Mouse (Mus musculus) layer of hippocampus, adult 9-10 months (tissue): ENCODE measurements around the gene Tmem239.

Experiments
- DNase-seq: peaks from one replicate; pipeline ENCODE4 v3.0.0; 2022; ENCODE audit warnings: low spot score

The Tmem239 gene

DNA sequence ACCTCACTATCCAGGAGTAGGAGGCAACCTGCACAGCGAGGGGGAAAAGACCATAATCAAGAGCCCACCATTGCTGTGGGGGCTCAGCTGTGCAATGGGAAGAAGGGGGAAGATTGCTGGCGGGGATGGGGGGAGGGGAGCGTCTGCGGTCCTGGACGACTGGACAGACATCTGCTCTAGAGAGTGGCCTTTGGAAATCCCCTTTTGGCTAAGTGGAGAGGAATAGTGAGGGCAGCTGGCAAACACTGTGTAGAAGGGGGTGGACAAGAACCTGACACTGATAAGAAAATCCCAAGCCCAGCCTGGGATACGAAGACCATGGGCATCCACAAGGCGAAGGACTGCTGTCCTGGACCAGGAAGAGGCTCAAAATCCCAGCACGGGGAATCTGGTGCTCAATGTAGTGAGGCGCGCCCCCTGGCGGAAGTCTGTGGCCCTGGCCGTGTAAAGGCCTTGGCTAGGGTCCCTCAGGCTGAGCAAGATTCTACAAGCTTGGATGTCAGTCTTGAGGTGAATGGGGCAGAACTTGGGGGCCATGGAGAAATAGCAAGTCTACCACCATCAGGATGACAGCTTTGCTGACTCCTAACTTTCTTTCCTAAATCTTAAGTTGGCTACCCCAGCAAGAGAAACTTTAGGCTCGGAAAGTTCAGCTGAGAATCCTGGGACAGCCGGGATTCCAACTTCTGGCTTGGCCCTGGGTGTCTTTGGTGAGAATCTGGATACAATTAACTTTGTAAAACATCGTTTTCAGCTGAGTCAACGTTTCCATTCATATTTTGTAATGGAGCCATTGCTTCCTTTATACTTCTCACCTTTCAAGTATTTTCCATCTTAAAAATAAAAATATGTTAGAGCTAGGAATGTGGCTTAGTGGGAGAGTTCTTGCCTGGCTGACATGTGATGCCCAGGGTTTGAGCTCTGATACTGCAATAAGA lies 5.5 kb downstream of the Tmem239 start:
- peak; percentile 77 for DNase-seq

DNA sequence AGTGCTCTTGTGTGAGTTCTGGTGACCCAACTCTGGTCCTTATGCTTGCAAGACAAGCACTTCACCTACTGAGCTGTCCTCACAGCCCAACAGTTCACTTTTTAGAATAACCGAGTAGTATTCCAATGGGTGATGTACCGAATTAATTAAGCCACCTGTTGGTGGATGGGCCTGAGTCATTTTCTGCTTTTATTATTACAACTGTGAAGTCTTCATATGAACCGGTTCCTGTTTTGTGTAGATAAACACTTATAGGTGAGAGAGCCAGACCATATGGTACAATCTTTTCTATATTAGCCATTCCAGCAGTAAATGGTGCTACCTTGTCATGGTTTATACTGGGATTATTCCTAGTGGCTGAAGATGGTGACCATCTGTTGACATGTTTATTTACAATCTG lies 6.5 kb downstream of the Tmem239 start:
- DNase-seq, result no peak

GRCm38 (mm10) chr2:130414094-130414856 lies 8.0 kb downstream of the Tmem239 start:
- DNase-seq, result no peak

GRCm38 (mm10) chr2:130421781-130422620 lies 15.7 kb downstream of the Tmem239 start:
- DNase-seq, result no peak

DNA sequence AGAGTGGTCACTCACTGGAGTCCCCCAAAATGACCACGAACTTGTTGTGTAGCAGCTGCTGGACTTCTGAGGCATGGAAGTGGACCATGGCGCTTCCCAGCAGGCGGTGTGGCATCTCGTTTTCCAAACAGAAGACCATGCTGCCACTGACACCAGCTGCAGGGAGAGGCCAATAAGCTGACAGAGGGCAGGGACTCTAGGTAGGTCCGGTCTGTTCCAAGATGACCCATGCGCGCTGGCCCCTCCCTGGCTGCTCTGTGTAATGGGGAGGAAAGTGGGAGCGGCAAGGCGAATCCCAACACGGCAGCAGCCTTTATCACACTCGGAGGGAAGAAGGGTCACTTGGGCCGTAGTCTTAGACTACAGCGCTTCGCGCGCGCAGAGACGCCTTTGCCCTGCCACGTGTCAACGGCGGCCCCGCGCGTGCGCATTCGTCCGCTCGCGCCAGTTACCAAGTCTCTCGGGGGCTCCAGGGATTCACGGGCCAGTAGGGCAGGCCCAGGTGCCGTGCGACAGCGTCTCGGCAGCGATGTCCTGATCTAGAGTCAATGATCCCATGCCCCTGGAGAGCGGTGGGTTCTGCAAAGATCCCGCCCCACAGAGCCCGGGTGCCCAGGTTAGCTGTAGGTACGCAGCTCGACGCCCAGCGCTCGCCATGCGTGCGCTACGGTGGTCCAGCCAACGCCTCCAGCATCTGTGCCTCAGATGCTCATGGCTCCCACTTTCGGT lies 17.3 kb downstream of the Tmem239 start:
- peak; percentile 67 for DNase-seq

DNA sequence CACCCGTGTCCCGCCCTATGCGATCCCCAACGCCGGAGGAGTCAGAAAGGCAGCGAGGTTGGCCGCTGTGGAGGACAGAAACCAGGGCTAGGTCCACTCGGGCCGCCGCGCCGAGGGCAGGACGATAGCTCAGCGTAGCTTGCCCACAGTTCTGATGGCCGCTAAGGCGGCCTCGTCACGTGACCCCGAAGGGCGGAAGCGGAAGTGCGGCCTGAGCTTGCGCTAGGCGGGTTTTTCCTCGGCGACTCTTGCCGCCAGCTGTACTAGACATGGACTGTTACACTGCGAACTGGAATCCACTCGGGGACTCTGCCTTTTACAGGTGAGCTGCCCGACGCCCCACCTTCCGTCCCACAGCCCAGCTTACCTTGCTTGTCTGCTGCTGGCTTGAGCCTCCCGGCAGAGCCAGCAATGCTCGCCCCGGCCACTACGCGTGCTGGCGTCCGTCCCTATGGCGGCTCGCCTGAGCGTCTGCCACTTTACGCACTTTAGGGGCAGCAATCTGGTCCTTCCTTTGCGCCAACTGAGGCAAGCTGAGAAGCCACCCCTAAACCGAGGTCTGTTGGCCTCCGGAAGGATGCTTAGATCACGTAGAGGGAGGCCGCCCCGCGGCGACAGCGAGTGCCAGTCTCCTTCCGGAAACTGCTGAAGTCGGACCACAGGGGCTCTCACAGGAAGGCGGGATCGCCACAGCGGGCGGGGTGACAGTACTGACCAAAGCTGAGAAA lies 18.0 kb downstream of the Tmem239 start, which contains the start of the genes Vps16 and Pced1a:
Vps16 (plus strand) TSS at position 214 of the 728 bp plus-strand sequence.
Pced1a (minus strand) TSS at position 576 of the 728 bp plus-strand sequence.
- DNase-seq, result peak; percentile 80

DNA sequence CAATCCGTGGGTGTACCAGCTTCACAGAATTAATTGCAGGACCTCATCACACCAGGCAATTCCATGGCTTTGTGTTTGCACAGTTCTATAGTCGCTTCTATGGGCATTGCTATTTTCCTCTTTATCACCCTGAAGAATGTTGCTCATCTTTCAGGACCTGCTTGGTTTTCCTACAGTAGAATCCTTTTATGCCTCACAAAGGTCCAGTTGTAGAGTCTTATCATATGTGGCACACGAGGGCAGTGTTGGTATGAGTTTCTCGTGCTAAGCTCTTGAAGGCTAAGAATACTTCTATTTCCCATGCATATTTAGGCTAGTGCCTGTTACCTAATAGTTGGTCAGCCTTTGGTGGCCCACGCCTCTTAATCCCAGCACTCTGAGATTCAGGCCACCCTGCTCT lies 18.8 kb downstream of the Tmem239 start:
- no peak for DNase-seq

DNA sequence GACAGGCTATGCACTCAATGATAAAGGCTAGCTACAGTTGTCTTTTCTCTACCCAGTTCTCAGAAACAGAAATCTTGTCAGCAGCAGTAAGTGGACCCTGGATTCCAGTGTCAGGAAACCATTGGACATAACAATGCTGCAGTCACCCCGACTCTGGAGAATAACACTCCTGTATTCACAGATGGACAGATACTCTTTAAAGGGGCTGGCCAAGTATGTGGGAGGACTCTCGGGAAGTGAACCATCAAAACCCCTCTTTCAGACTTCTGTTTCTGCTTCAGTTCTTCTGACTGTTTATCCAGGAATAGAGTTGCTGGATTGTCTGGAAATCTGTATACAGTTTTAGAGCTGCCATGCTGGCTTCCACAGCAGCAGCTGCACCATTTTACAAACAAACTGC lies 23.6 kb downstream of the Tmem239 start:
- DNase-seq, result no peak

- no peak for DNase-seq
Measured at GRCm38 (mm10) chr2:130430484-130430883, 24.2 kb downstream of the Tmem239 start.

DNA sequence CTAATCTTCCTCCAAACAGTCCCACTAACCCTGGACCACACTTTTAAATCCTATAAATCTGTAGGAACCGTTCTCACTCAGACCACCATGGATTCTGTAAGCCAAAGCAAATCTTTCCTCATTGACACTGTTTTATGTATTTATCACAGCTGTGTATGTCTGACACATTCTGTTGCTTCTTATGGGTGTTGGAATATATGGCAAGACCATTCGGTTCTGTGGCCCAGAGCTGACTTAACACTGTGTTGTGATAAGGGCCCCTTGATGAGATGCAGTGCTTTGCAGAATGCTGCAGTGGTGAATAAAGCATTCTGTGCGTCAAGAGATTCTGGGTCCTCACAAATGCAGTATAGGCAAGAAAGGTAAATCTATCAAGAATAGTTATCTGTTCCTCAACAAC lies 25.9 kb downstream of the Tmem239 start:
- DNase-seq, result no peak

DNA sequence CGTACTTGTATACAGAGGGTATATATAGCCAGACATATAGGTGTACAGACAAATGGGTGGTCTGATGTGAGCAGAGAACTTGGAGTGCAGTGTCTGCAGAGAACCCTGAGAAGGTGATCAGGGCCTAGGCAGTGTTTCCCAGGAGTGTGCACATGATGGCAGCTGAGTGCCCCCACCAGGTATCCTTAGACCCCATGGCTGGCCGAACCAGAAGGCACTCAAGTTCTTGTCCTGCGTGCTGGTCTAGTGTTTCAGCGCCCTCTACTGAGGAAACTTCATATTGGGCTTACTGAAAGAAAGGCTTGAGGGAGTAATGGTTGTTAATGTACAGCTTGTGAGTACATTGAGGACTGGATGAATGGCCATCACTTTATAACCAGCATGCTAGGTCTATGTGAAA lies 26.9 kb downstream of the Tmem239 start:
- peak; percentile 67 for DNase-seq

- no peak for DNase-seq
Measured at GRCm38 (mm10) chr2:130436769-130437168, 30.5 kb downstream of the Tmem239 start.

GRCm38 (mm10) chr2:130438861-130439260 lies 32.6 kb downstream of the Tmem239 start:
- DNase-seq, result no peak

DNA sequence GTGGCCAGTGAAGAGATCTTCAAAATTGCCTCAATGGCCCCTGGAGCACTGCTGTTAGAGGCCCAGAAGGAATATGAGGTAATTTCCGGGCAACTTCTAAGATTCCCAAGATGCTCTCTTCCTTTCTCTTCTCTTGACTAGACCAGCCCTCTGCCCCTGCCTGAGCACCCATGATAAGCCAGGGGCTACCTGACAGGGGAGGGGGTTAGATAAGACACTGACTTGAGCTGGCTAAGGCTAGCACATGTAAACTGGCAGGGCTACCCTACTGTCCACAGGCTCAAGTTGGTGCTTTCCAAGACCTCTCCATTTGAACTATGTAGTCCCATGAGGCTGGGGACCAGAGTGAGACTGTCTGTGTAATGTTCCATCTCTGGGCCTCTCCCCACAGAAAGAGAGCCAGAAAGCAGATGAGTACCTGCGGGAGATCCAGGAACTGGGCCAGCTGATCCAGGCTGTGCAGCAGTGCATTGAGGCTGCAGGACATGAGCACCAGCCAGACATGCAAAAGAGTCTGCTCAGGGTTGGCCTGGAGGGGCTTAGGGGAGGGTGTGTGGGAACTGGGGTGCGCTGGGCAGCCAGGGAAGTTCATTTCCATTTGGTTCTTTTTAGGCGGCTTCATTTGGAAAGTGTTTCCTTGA lies 33.7 kb downstream of the Tmem239 start:
- no peak for DNase-seq

DNA sequence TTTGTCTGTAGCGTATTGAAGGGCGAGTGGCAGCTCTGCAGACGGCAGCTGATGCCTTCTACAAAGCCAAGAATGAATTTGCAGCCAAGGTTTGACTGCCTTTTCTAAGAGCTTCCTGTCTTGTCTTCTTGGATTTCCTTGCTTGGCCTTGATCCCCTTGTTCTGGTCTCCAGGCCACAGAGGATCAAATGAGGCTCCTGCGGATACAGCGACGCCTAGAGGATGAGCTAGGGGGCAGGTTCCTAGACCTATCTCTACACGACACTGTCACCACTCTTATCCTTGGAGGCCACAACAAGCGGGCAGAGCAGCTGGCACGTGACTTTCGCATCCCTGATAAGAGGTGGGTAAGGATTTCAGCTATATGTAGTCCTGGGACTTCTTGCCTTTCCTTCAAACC lies 35.9 kb downstream of the Tmem239 start:
- DNase-seq, result no peak

DNA sequence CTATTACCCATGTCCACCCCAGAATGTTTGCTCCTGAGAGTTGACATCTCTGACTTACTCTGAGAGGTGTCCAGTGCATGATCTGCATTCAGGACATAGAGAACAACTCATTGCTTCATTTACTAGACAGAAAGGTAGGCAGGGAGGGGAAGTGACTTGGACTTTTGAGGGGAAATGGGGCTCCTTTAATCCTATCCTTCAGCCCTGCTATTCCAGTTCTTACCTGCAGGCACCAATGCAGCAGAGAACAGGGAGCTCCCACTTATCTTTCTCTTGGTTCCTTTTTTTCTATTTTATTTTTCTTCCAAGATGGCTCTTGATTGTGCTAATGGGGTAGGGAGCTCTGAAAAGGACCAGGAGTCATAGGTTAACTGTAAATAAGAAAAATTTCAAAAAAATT lies 42.2 kb downstream of the Tmem239 start:
- no peak for DNase-seq

- DNase-seq, result no peak
Measured at GRCm38 (mm10) chr2:130449021-130449793, 42.9 kb downstream of the Tmem239 start.

- peak; percentile 77 for DNase-seq
Measured at GRCm38 (mm10) chr2:130449794-130450433, 43.6 kb downstream of the Tmem239 start, which contains the start of gene Ptpra. TSS of gene Ptpra (plus strand) at chr2:130450278.

DNA sequence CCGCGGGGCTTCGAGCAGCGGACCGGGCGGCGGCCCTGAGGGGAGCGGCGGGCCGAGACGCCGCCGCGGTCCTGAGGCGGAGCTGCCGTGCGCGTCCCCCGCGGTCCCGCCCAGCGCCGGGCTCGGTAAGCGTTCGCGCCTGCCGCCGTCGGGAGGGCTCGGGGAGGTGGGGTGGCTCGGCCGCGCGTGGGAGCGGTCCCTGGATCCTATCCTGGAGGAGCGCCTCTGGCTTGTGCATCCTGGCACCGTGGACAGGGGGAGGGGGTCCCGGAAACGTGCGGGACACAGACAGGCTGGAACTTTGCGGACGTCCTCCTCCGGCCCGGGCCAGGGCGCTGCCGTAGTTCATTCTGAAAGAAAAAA lies 44.1 kb downstream of the Tmem239 start:
- DNase-seq, result no peak
